Mouse (Mus musculus) hindbrain, embryonic 14.5 days (tissue): ENCODE results near the gene Rnd3. TPM values are rescaled to one million over a fixed set of nuclear protein-coding genes. Genes with fewer than 3 reads are reported as not detected.
A peak's percentile ranks its signal among the peaks of the same experiment; 100 is the strongest.

Experiments
- ATAC-seq: fragments of 200-750 bp; cut with Nextera tagmentation; 2 replicates; pipeline ENCODE4 v1.8.0; 2017; ENCODE audit warnings: moderate number of reproducible peaks, mild to moderate bottlenecking, moderate TSS enrichment, moderate library complexity; ENCODE audit not compliant: low FRiP score
- DNase-seq: peaks from one replicate; pipeline ENCODE4 v3.0.0-alpha.2; 2015; ENCODE audit warnings: low spot score
- H3K27ac ChIP-seq: fragments of 300-500 bp; sonication (generic); 2 replicates; pipeline ENCODE4 v1.5.1; 2014; ENCODE audit warnings: mild to moderate bottlenecking, moderate library complexity
- H3K27me3 ChIP-seq: fragments of 300-500 bp; sonication (generic); 2 replicates; pipeline ENCODE4 v1.6.1; 2014; ENCODE audit warnings: mild to moderate bottlenecking, low read length, mixed read lengths; ENCODE audit not compliant: control insufficient read depth, insufficient read depth
- H3K36me3 ChIP-seq: fragments of 300-500 bp; sonication (generic); replicated peaks from 2 replicates; pipeline ENCODE4 v1.6.1; 2014; ENCODE audit not compliant: control insufficient read depth, insufficient read depth
- H3K4me1 ChIP-seq: fragments of 300-500 bp; sonication (generic); replicated peaks from 2 replicates; pipeline ENCODE4 v1.6.1; 2014; ENCODE audit warnings: antibody characterized with exemption, low read length, mixed read lengths; ENCODE audit not compliant: control insufficient read depth, insufficient read depth
- H3K4me2 ChIP-seq: fragments of 300-500 bp; sonication (generic); replicated peaks from 2 replicates; pipeline ENCODE4 v1.6.1; 2014; ENCODE audit warnings: mild to moderate bottlenecking, moderate library complexity
- H3K4me3 ChIP-seq: fragments of 300-500 bp; sonication (generic); replicated peaks from 2 replicates; pipeline ENCODE4 v1.5.1; 2014; ENCODE audit warnings: mild to moderate bottlenecking, low read length
- H3K9ac ChIP-seq: fragments of 300-500 bp; sonication (generic); 2 replicates; pipeline ENCODE4 v1.6.1; 2014
- H3K9me3 ChIP-seq: fragments of 300-500 bp; sonication (generic); 2 replicates; pipeline ENCODE4 v1.6.1; 2016; ENCODE audit warnings: low read length; ENCODE audit not compliant: control insufficient read depth
- whole genome bisulfite sequencing: fragments of 180-500 bp; shearing (Covaris S2); extraction: QIAGEN DNeasy Blood & Tissue Kit; methylation state at CpG from one replicate; pipeline ENCODE4 v1.1.7; 2014; 5-methylcytosine and 5-hydroxymethylcytosine counted together
- polyA plus RNA-seq: library from polyadenylated mRNA; unstranded; fragments of >200 nt; fragmentation: Nextera tagmentation; extraction: Ambion mirVana; gene quantifications from 2 replicates; pipeline ENCODE4 v1.2.1, GENCODE M21; 2014

Rnd3 gene
- polyA plus RNA-seq, 1 experiment from 2014 or later: 125 TPM

GRCm38 (mm10) chr2:51139912-51140446 is 8.9 kb downstream of the Rnd3 start:
- Histone ChIP-seq H3K9me3 (no peaks in the 10 kb centered on the region), H3K4me1 (peaks cover 82% of the 10 kb centered on the region), H3K27me3 (no peaks in the 10 kb centered on the region), H3K27ac (peak overlapping the region; percentile 84), H3K4me2 (peak overlapping the region; percentile 78), H3K4me3 (peak overlapping the region; percentile 92), H3K36me3 (peaks cover 35% of the 10 kb centered on the region), H3K9ac (0 out of 2 replicates have a peak overlapping the region, but pooled peaks have one; percentile 43)
- ATAC-seq: no peak
- 3% methylated on average over 6 of the region's 6 CpGs for WGBS
- no peak for DNase-seq

- H3K36me3 ChIP-seq: peaks cover 41% of the 10 kb centered on the region
- ATAC-seq: peak; percentile 82
- peak overlapping the region; percentile 78 for H3K4me2 ChIP-seq
- WGBS: 2% methylated on average over 5 of the region's 5 CpGs
- 0 out of 2 replicates have a peak overlapping the region, but pooled peaks have one; percentile 5 for H3K9ac ChIP-seq
- peaks cover 76% of the 10 kb centered on the region for H3K4me1 ChIP-seq
- H3K27ac ChIP-seq: peak overlapping the region; percentile 62; the same call in 1 of the 2 replicates
- no peak overlapping the region for H3K4me3 ChIP-seq
- DNase-seq: no peak
- no peaks in the 10 kb centered on the region for H3K27me3 ChIP-seq
- no peaks in the 10 kb centered on the region for H3K9me3 ChIP-seq
These were observed 9.5 kb downstream of the Rnd3 start for GRCm38 (mm10) chr2:51139218-51139911.

DNA sequence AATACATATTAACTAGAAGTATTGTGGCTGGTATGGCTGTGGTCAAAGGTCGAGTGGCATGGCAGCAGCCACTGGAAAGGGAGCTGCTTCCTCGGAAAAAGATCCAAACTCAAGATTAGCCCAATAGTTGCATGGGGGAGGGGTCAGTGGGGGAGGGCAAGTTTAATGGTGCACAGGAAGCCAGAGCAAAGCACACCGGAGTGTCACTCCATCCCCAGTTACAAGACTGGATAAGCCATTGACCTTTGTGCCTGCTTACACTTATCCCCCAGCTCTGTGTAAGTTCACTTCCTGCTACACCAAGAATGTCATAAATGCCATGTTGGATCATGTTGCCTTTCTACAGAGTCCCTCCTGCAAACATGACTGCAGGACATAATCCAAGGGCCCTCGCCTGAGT is 11.2 kb downstream of the Rnd3 start:
- Histone ChIP-seq H3K27ac (no peak overlapping the region), H3K9ac (no peak overlapping the region), H3K27me3 (no peaks in the 10 kb centered on the region), H3K4me1 (peaks cover 60% of the 10 kb centered on the region), H3K4me2 (peak overlapping the region; percentile 10; the same call in 1 of the 2 replicates), H3K36me3 (peaks cover 50% of the 10 kb centered on the region), H3K4me3 (no peak overlapping the region), H3K9me3 (no peaks in the 10 kb centered on the region)
- ATAC-seq (no peak), DNase-seq (no peak)
- 49% methylated on average over 4 of the region's 4 CpGs for WGBS

DNA sequence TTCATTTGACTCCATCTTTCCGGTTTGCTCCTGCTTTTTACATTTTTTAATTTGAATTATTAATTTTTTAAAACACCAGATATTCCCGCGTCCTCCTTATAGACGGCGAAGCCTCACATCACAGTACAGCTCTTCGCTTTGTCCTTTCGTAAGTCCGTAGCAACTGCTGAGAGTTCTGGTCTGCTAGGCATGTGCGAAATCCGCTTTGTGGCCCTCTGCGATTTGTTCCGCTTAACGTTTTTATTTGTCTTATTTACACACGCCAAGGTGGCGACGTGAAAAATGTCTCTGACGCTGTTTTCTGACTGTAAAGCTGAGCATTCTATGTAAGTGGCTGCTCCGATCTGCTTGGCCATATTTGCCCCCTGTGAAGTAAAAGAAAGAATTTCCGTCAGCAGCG is 16.7 kb downstream of the Rnd3 start:
- Histone ChIP-seq H3K27ac (no peak overlapping the region), H3K4me2 (no peak overlapping the region)

GRCm38 (mm10) chr2:51128090-51128489 is 20.8 kb downstream of the Rnd3 start:
- H3K4me2 ChIP-seq: no peak overlapping the region
- no peak overlapping the region for H3K9ac ChIP-seq
- H3K36me3 ChIP-seq: peaks cover 38% of the 10 kb centered on the region
- no peak for ATAC-seq
- no peaks in the 10 kb centered on the region; the same call in 1 of the 2 replicates for H3K4me1 ChIP-seq
- WGBS: 83% methylated on average over 4 of the region's 4 CpGs
- no peak overlapping the region for H3K27ac ChIP-seq
- no peak overlapping the region for H3K4me3 ChIP-seq
- H3K9me3 ChIP-seq: 0 out of 2 replicates have a peak, but pooled peaks cover 4% of the 10 kb centered on the region
- no peak for DNase-seq
- no peaks in the 10 kb centered on the region for H3K27me3 ChIP-seq

More for the DNA sequence above, 16.7 kb downstream of the Rnd3 start:
- H3K4me3 ChIP-seq: no peak overlapping the region
- H3K9me3 ChIP-seq: no peaks in the 10 kb centered on the region
- peaks cover 77% of the 10 kb centered on the region for H3K36me3 ChIP-seq
- peaks cover 10% of the 10 kb centered on the region; the same call in 1 of the 2 replicates for H3K4me1 ChIP-seq
- no peaks in the 10 kb centered on the region for H3K27me3 ChIP-seq
- DNase-seq (no peak), ATAC-seq (no peak)
- no peak overlapping the region for H3K9ac ChIP-seq
- WGBS: 51% methylated on average over 20 of the region's 20 CpGs

GRCm38 (mm10) chr2:51110271-51110670 is 38.6 kb downstream of the Rnd3 start:
- ATAC-seq (no peak), DNase-seq (no peak)
- Histone ChIP-seq H3K4me2 (no peak overlapping the region), H3K9me3 (no peaks in the 10 kb centered on the region), H3K9ac (no peak overlapping the region), H3K27me3 (no peaks in the 10 kb centered on the region), H3K4me1 (no peaks in the 10 kb centered on the region), H3K4me3 (no peak overlapping the region), H3K27ac (no peak overlapping the region), H3K36me3 (no peaks in the 10 kb centered on the region)
- WGBS: 57% methylated on average over 2 of the region's 2 CpGs

GRCm38 (mm10) chr2:51108631-51109030 is 40.3 kb downstream of the Rnd3 start:
- ATAC-seq (no peak), DNase-seq (no peak)
- H3K27me3 ChIP-seq: no peaks in the 10 kb centered on the region
- 80% methylated on average over 5 of the region's 5 CpGs for WGBS
- no peaks in the 10 kb centered on the region for H3K9me3 ChIP-seq
- H3K27ac ChIP-seq: no peak overlapping the region
- H3K4me3 ChIP-seq: no peak overlapping the region
- H3K36me3 ChIP-seq: no peaks in the 10 kb centered on the region
- no peak overlapping the region for H3K9ac ChIP-seq
- H3K4me1 ChIP-seq: no peaks in the 10 kb centered on the region
- no peak overlapping the region for H3K4me2 ChIP-seq

DNA sequence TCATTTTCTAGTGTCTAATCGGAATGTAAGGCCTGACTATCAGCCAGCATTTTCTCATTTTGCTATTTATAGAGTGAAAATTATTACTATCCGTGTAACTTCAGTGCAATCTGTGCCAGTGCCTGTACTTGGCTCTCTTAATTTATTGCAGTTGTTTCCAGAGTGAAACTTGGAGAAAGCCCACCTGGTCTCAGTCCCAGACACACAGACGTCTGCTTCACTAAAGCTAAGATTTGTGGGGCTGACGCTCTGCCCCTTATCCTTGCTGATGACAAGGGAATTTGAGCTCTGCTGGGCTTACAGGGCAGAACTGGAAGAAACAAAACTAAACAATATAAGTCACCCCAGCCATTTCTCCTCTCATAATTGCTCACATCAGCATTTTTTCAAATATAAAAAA is 47.7 kb downstream of the Rnd3 start:
- Histone ChIP-seq H3K27ac (no peak overlapping the region), H3K9me3 (no peaks in the 10 kb centered on the region), H3K4me1 (no peaks in the 10 kb centered on the region), H3K36me3 (no peaks in the 10 kb centered on the region), H3K9ac (no peak overlapping the region), H3K27me3 (no peaks in the 10 kb centered on the region), H3K4me3 (no peak overlapping the region), H3K4me2 (no peak overlapping the region)
- ATAC-seq: no peak
- 73% methylated on average over 4 of the region's 4 CpGs for WGBS
- DNase-seq: no peak

DNA sequence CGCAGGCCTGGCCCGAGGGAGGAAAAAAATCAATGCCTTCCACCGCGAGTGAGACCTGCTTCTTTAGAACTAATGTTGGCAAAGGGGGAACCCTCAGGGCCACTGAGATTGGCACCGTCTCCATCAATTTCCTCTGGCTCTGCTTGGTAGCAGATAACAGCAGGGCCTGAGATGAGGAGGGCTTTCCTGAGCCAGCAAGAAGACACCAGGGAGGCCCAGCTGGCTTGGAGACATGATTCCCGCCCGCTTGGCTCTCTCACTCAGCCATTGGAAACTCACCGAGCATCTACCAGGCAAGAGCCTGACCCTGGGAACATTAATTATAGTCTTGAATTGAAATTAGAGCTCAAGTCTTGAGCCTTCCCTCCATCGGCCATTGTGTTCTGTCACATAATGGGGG is 48.9 kb downstream of the Rnd3 start:
- WGBS: 38% methylated on average over 9 of the region's 9 CpGs
- DNase-seq (peak; percentile 33), ATAC-seq (no peak)
- Histone ChIP-seq H3K9me3 (no peaks in the 10 kb centered on the region), H3K27ac (no peak overlapping the region), H3K36me3 (no peaks in the 10 kb centered on the region), H3K4me2 (no peak overlapping the region), H3K4me3 (no peak overlapping the region), H3K27me3 (no peaks in the 10 kb centered on the region), H3K4me1 (no peaks in the 10 kb centered on the region), H3K9ac (no peak overlapping the region)
